Mouse (Mus musculus) kidney, embryonic 15.5 days (tissue): Measurements from ENCODE around the gene Prkd3. TPM values are rescaled to one million over a fixed set of nuclear protein-coding genes. Genes with fewer than 3 reads are reported as not detected.

Source experiments
- ATAC-seq: fragments of 200-750 bp; cut with Nextera tagmentation; replicated peaks from 2 replicates; pipeline ENCODE4 v1.8.0; 2017; ENCODE audit warnings: moderate TSS enrichment; ENCODE audit not compliant: low FRiP score
- H3K27ac ChIP-seq: fragments of 300-500 bp; sonication (generic); 2 replicates; pipeline ENCODE4 v1.5.1; 2015; ENCODE audit warnings: mild to moderate bottlenecking, inconsistent platforms
- H3K27me3 ChIP-seq: fragments of 300-500 bp; sonication (generic); 2 replicates; pipeline ENCODE4 v1.6.1; 2015; ENCODE audit warnings: inconsistent platforms
- H3K36me3 ChIP-seq: fragments of 300-500 bp; sonication (generic); 2 replicates; pipeline ENCODE4 v1.6.1; 2015; ENCODE audit warnings: inconsistent platforms
- H3K4me1 ChIP-seq: fragments of 300-500 bp; sonication (generic); 2 replicates; pipeline ENCODE4 v1.6.1; 2015; ENCODE audit warnings: inconsistent platforms
- H3K4me2 ChIP-seq: fragments of 300-500 bp; sonication (generic); 2 replicates; pipeline ENCODE4 v1.6.1; 2015; ENCODE audit warnings: moderate library complexity, mild to moderate bottlenecking, inconsistent platforms
- H3K4me3 ChIP-seq: fragments of 300-500 bp; sonication (generic); replicated peaks from 2 replicates; pipeline ENCODE4 v1.5.1; 2015; ENCODE audit warnings: mild to moderate bottlenecking, inconsistent platforms
- H3K9ac ChIP-seq: fragments of 300-500 bp; sonication (generic); 2 replicates; pipeline ENCODE4 v1.6.1; 2015; ENCODE audit warnings: mild to moderate bottlenecking, inconsistent platforms
- H3K9me3 ChIP-seq: fragments of 300-500 bp; sonication (generic); replicated peaks from 2 replicates; pipeline ENCODE4 v1.6.1; 2016; ENCODE audit warnings: inconsistent platforms
- WGBS: fragments of 180-500 bp; shearing (Covaris S2); methylation state at CpG from one replicate; pipeline ENCODE4 v1.1.7; 2015; ENCODE audit warnings: mixed read lengths; 5-methylcytosine and 5-hydroxymethylcytosine counted together
- polyA plus RNA-seq: library from polyadenylated mRNA; unstranded; fragments of >200 nt; fragmentation: Nextera tagmentation; extraction: Ambion mirVana; gene quantifications from 2 replicates; pipeline ENCODE4 v1.2.1, GENCODE M21; 2015

Prkd3 gene
- polyA plus RNA-seq, 1 experiment from 2014 or later = 39.7 TPM

DNA sequence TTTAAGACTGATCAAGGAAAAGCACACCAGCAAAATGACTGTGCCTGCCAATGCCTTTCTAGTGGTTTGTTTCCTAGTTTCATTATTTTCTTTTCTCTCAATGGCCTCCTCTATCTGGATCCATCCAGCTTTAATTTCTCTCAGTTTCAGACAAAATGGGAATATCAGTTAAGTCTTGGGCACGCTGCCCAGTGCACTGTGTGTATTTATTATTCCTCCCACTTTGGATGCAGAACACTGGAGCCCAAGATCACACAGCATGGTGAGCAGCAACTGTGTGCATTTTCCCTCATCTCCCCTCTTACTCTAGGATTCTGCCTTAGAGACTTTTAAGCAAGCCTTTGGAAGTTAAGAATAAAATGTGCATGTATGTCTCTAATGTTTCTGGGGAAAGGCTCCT lies 56.2 kb downstream of the Prkd3 start:
- Histone ChIP-seq H3K4me3 (no peak overlapping the region), H3K27ac (no peak overlapping the region), H3K36me3 (peaks cover 73% of the 10 kb centered on the region), H3K27me3 (no peaks in the 10 kb centered on the region), H3K4me1 (no peaks in the 10 kb centered on the region), H3K9me3 (no peaks in the 10 kb centered on the region), H3K9ac (no peak overlapping the region), H3K4me2 (no peak overlapping the region)
- ATAC-seq = no peak
- 91% methylated on average over 1 of the region's 1 CpGs for WGBS

DNA sequence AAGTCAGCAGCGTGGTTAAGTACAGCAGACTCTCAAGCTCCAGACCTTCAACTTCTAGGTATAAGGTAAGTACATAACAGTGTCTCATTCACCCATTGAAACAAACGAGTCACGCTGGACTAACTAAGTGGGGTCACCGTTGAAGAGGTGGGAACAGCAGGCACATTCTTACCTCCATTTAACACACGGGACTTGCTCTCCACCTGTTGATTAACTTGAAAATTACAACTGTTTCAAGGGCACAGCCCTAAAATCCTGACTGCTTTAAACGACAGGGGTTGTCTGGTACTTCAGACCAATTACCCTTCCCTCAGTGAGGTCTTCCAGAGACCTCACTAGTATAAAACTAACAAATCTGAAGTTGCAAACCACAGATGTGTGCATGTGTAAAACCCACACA lies 61.1 kb downstream of the Prkd3 start:
- no peak overlapping the region for H3K4me2 ChIP-seq
- H3K27me3 ChIP-seq = no peaks in the 10 kb centered on the region
- no peak for ATAC-seq
- no peak overlapping the region for H3K4me3 ChIP-seq
- H3K36me3 ChIP-seq = peaks cover 92% of the 10 kb centered on the region
- no peaks in the 10 kb centered on the region for H3K9me3 ChIP-seq
- H3K27ac ChIP-seq = no peak overlapping the region
- 73% methylated on average over 6 of the region's 6 CpGs for WGBS
- no peak overlapping the region for H3K9ac ChIP-seq
- H3K4me1 ChIP-seq = no peaks in the 10 kb centered on the region

DNA sequence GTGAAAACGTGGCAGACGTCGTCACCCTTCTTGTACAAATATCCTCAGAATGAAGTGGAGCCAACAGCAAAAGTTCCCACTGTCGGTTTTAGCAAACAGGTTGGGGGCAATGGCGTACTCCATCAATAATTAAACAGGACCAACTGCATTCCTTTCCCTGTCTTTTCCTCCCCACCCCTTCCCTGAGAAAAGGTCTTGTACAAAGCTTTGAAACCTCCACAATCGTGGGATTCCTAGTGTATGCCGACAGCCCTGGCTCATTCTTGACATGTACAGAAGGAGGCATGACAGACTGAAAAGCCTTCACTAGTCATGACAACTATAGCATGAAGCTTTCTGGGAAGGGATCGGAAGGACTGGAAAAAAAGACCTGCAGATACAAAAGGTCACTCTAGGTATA lies 67.4 kb downstream of the Prkd3 start:
- Histone ChIP-seq H3K9ac (no peak overlapping the region), H3K36me3 (peaks cover 90% of the 10 kb centered on the region), H3K4me1 (no peaks in the 10 kb centered on the region), H3K4me3 (no peak overlapping the region), H3K27me3 (no peaks in the 10 kb centered on the region), H3K27ac (no peak overlapping the region), H3K4me2 (no peak overlapping the region), H3K9me3 (no peaks in the 10 kb centered on the region)
- ATAC-seq = no peak
- WGBS = 84% methylated on average over 8 of the region's 8 CpGs

DNA sequence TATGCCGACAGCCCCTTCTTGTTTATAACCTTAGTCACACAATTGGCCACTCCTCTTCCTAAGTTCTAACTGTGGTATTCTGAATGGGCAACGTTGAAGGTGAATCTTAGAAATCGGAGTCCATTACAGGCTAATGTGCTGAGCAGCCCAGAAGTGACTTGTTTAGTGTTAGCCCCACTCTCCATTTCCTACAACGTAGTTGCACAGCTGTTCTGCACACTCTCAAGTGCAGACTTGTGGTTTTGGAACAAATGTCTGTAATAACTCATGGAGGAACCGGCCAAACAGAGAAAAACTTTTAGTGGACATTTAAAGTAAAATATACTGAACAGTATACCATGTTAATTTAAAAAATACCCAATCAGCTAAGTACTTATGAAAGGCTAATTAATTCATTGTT lies 68.5 kb downstream of the Prkd3 start:
- WGBS = 86% methylated on average over 5 of the region's 5 CpGs
- Histone ChIP-seq H3K27me3 (no peaks in the 10 kb centered on the region), H3K27ac (no peak overlapping the region), H3K4me1 (no peaks in the 10 kb centered on the region), H3K4me2 (no peak overlapping the region), H3K4me3 (no peak overlapping the region), H3K9me3 (no peaks in the 10 kb centered on the region), H3K36me3 (peaks cover 89% of the 10 kb centered on the region), H3K9ac (no peak overlapping the region)
- no peak for ATAC-seq

DNA sequence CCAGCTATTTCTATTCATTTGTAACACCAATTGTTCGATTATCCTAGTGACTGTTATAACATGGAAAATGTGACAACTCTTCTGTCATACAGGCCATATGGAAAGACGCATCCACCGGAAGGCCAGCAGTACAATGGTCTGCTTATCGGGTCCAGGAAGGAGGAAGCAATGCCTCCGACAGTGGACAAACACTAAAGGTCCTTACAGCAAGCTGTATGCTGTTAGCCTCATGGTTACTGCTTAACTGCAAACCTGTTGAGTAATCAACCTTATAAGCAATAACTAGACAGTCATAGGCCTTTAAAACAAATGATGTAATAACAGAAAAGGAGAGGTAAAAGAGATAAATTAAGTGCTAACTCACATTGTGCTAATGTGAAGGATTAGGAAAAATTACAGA lies 69.4 kb downstream of the Prkd3 start:
- Histone ChIP-seq H3K4me2 (no peak overlapping the region), H3K27ac (no peak overlapping the region), H3K4me3 (no peak overlapping the region), H3K36me3 (peaks cover 91% of the 10 kb centered on the region), H3K9me3 (no peaks in the 10 kb centered on the region), H3K4me1 (no peaks in the 10 kb centered on the region), H3K9ac (no peak overlapping the region), H3K27me3 (no peaks in the 10 kb centered on the region)
- no peak for ATAC-seq
- 96% methylated on average over 5 of the region's 5 CpGs for WGBS

DNA sequence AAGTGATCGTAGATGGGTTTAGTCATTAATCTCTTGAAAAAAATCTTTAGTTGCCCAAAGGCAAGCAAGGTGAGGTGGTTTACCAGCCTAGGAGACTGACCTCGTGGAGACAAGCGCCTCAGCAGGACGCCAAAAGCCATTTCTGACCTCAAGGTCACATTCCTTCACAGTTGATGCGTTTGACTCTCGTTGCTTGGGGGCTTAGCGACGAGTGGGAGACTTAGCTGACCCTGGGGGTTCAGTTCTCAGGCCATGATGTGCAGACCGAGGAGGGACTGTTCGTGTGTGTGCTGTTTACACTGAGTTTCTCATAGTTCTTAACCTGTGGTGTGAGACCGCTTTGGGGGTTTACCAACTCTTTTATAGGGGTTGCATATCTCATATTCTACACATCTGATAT lies 78.0 kb downstream of the Prkd3 start:
- 38% methylated on average over 11 of the region's 11 CpGs for WGBS
- ATAC-seq = no peak; the same call in 1 of the 2 replicates
- H3K27ac ChIP-seq = no peak overlapping the region

DNA sequence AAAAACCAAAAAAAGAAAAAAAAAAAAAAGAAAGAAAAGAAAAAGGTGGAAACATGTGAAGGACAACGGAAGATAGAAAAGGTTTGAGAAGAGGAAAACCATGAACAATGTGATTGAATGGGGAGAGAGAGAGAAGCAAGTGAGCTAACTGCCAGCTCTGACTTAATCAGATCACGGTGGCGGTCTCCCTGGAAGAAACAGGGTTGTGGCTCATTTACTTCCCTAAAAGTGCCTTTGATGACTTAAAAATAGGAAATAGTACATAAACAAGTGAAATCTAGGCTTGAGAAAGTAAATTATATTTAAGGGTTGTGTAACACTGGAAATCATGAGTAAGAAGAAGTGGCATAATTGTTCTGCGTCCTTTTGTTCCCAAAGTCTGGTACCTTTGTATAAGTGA lies 81.7 kb downstream of the Prkd3 start:
- Histone ChIP-seq H3K4me3 (no peak overlapping the region), H3K9ac (no peak overlapping the region), H3K27ac (no peak overlapping the region), H3K9me3 (no peaks in the 10 kb centered on the region), H3K4me2 (no peak overlapping the region), H3K36me3 (peaks cover 44% of the 10 kb centered on the region), H3K27me3 (no peaks in the 10 kb centered on the region), H3K4me1 (peaks cover 13% of the 10 kb centered on the region)
- ATAC-seq = no peak
- 90% methylated on average over 4 of the region's 4 CpGs for WGBS

More for the DNA sequence above, 78.0 kb downstream of the Prkd3 start:
- no peak overlapping the region for H3K4me2 ChIP-seq
- peaks cover 54% of the 10 kb centered on the region for H3K36me3 ChIP-seq
- peaks cover 6% of the 10 kb centered on the region for H3K4me1 ChIP-seq
- no peaks in the 10 kb centered on the region for H3K27me3 ChIP-seq
- H3K9me3 ChIP-seq = no peaks in the 10 kb centered on the region
- no peak overlapping the region for H3K4me3 ChIP-seq
- H3K9ac ChIP-seq = no peak overlapping the region

DNA sequence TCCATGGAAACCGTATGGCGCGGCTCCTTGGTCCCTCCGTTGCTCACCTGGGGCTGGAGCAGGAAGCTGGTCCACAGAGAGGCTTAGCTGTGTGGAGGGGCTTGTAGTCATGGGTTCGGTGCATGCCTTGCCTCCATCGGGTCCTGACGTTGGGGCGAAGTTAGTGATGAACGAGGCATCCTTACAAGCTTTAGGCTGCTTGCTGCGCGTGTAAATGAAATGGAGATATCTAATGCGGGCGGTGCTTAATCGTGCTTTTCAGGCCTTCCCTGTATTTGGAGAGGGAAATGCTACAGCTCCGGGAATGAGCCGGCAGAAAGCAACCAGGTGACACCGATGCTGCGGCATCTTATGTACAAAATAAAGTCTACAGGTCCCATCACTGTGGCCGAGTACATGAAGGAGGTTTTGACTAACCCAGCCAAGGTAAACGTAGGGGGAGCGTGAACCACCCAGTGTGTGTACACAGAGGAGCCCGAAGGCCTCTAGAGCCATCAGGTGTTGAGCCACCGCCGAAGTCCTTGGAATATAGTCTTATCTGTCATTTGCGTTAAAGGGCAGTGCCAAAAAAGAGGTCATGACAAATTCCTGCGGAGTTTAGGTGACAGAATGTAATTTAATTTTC lies 83.3 kb downstream of the Prkd3 start:
- peaks cover 47% of the 10 kb centered on the region for H3K36me3 ChIP-seq
- WGBS = 9% methylated on average over 26 of the region's 26 CpGs

DNA sequence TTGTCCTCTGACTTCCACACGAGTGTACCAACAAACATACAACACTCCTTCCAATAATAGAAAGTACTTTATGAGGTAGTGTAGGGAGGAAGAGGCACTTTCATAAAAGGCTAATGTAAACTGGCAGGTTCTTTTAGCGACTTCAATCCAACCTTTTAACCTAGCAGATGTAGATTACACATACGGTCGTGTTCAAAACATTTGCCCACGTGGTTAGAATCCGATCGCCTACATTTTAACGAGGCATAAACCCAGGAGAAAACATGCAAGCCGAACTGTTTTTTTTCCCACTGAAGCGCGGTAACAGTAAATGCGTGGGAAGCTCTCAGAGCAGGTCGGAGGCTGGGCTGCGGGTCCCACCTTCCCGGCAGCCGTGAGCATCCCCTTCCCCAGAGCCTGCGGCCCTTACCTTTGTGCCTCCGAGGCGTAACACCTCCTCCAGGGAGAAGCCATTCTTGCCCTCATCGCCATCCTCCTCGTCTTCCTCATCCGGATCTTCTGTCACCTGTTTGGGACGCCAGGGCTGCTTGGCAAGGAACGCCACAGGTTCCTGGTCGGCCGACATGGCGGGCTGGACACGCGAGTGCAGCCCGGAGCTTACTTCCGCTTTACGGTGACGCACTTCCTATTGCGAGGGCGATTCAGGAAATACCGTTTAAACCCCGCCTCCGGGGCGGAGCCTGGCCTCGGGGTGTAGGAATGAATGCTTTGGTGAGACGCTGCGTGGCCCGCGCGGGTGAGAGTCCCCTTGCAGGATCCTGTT lies 84.0 kb downstream of the Prkd3 start, which contains the start of the genes Cebpz and Ndufaf7:
Gene Cebpz (minus strand): TSS at position 601 of the 763 bp plus-strand sequence.
Gene Ndufaf7 (plus strand): TSS at position 671 of the 763 bp plus-strand sequence.
- no peaks in the 10 kb centered on the region for H3K27me3 ChIP-seq
- WGBS = under 1% methylated on average over 45 of the region's 45 CpGs
- peak within 1 kb of the TSS; percentile 93 for H3K4me3 ChIP-seq
- H3K36me3 ChIP-seq = peaks cover 49% of the 10 kb centered on the region
- H3K4me2 ChIP-seq = peak within 1 kb of the TSS; percentile 78
- H3K4me1 ChIP-seq = peaks cover 10% of the 10 kb centered on the region
- peak within 1 kb of the TSS; percentile 41 for H3K27ac ChIP-seq
- peak within 1 kb of the TSS; percentile 81 for H3K9ac ChIP-seq
- no peaks in the 10 kb centered on the region for H3K9me3 ChIP-seq
- ATAC-seq = peak; percentile 99

More for the DNA sequence above, 83.3 kb downstream of the Prkd3 start:
- Histone ChIP-seq H3K4me3 (peak overlapping the region; percentile 93), H3K9ac (peak overlapping the region; percentile 81), H3K27me3 (no peaks in the 10 kb centered on the region), H3K4me1 (peaks cover 10% of the 10 kb centered on the region), H3K9me3 (no peaks in the 10 kb centered on the region), H3K27ac (peak overlapping the region; percentile 41; the same call in 1 of the 2 replicates), H3K4me2 (peak overlapping the region; percentile 78)
- ATAC-seq = peak; percentile 50

DNA sequence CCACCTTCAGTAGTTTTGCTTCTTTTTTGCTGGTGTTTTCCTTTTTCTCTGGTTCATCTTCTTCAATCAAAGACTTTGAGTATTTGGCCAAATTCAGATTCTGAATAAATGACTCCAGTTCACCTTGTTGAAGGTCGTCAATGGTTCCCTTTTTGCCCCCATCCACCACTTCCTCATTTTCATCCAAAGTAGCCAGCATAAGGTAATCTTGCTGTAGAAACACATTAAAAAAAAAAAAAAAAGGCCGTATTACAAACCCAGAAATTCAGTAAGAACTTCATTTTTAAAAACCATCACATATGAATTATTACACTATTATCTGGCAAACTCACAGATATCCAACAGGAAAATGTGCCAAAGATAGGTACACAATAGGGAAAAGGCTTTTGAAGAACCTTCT lies 84.8 kb downstream of the Prkd3 start:
- Histone ChIP-seq H3K4me2 (peak overlapping the region; percentile 78), H3K4me3 (peak overlapping the region; percentile 93), H3K4me1 (peaks cover 10% of the 10 kb centered on the region), H3K36me3 (peaks cover 53% of the 10 kb centered on the region), H3K27ac (no peak overlapping the region), H3K9me3 (no peaks in the 10 kb centered on the region), H3K9ac (peak overlapping the region; percentile 81), H3K27me3 (no peaks in the 10 kb centered on the region)
- ATAC-seq = no peak
- WGBS = 84% methylated on average over 2 of the region's 2 CpGs

DNA sequence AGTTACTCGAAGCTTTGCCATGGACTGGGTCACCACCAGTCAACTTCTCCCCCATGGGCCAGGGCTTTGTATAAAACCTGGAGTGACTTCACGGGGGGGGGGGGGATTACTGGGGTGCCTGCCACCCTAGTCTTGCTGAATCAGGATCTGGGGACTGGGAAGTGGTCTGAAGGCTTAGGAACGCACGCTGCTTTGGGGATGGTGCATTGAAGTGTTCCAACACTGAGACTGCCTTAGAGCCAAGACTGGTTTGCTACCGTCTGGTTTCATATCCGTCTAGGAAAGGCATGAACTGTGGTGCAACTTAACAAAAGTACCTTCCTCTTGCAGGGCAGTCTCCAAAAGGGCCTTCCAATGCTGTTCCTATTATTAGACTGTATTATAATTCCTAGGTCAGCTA lies 102.9 kb downstream of the Prkd3 start:
- H3K4me1 ChIP-seq = peaks cover 22% of the 10 kb centered on the region
- H3K9ac ChIP-seq = no peak overlapping the region
- peaks cover 41% of the 10 kb centered on the region for H3K36me3 ChIP-seq
- no peak for ATAC-seq
- peak overlapping the region; percentile 79 for H3K4me3 ChIP-seq
- H3K27ac ChIP-seq = no peak overlapping the region
- peak overlapping the region; percentile 82 for H3K4me2 ChIP-seq
- 53% methylated on average over 6 of the region's 6 CpGs for WGBS
- no peaks in the 10 kb centered on the region for H3K27me3 ChIP-seq
- H3K9me3 ChIP-seq = no peaks in the 10 kb centered on the region

DNA sequence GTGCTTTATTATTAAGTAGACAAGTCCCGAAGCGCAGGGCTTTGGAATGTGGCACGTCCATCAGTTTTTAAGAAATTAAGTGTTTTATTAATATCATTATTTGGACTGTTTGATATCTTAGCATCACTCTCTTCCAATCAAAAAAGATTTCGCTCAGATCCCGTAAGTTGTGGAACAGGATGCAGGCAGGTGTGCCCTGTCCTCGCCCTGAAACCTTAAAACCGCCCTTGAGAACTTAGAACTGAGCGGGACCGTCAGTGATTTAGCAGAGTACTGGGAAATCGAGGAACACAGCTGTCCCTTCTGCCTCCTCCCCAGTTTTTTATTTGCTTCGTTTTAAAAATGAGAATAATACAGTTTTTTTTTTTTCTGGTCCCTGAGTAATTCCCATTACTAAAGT lies 103.7 kb downstream of the Prkd3 start:
- Histone ChIP-seq H3K9ac (peak overlapping the region; percentile 79), H3K36me3 (peaks cover 34% of the 10 kb centered on the region), H3K27ac (peak overlapping the region; percentile 94), H3K4me1 (peaks cover 23% of the 10 kb centered on the region), H3K9me3 (no peaks in the 10 kb centered on the region), H3K4me3 (peak overlapping the region; percentile 79), H3K4me2 (peak overlapping the region; percentile 82), H3K27me3 (no peaks in the 10 kb centered on the region)
- 2% methylated on average over 11 of the region's 11 CpGs for WGBS
- no peak for ATAC-seq
